Mouse (Mus musculus) kidney, embryonic 14.5 days (tissue): ENCODE data around the gene Lmntd1. TPM values are rescaled to one million over a fixed set of nuclear protein-coding genes. Genes with fewer than 3 reads are reported as not detected.

Experiments
- ATAC-seq: fragments of 200-750 bp; cut with Nextera tagmentation; 2 replicates; pipeline ENCODE4 v1.8.0; 2017; ENCODE audit warnings: moderate number of reproducible peaks, mild to moderate bottlenecking, moderate TSS enrichment, moderate library complexity; ENCODE audit not compliant: low FRiP score, low TSS enrichment
- H3K27ac ChIP-seq: fragments of 300-500 bp; sonication (generic); 2 replicates; pipeline ENCODE4 v1.5.1; 2014; ENCODE audit warnings: low read depth, mild to moderate bottlenecking, low read length, moderate library complexity, mixed read lengths
- H3K27me3 ChIP-seq: fragments of 300-500 bp; sonication (generic); 2 replicates; pipeline ENCODE4 v1.6.1; 2014; ENCODE audit warnings: mild to moderate bottlenecking, low read length; ENCODE audit not compliant: control insufficient read depth, insufficient read depth
- H3K36me3 ChIP-seq: fragments of 300-500 bp; sonication (generic); 2 replicates; pipeline ENCODE4 v1.6.1; 2014; ENCODE audit warnings: low read length, mixed read lengths; ENCODE audit not compliant: control insufficient read depth, insufficient read depth
- H3K4me1 ChIP-seq: fragments of 300-500 bp; sonication (generic); 2 replicates; pipeline ENCODE4 v1.6.1; 2014; ENCODE audit warnings: low read length, mixed read lengths; ENCODE audit not compliant: control insufficient read depth, insufficient read depth
- H3K4me2 ChIP-seq: fragments of 300-500 bp; sonication (generic); replicated peaks from 2 replicates; pipeline ENCODE4 v1.6.1; 2014; ENCODE audit warnings: low read depth, mild to moderate bottlenecking, low read length
- H3K4me3 ChIP-seq: fragments of 300-500 bp; sonication (generic); 2 replicates; pipeline ENCODE4 v1.5.1; 2014; ENCODE audit warnings: mild to moderate bottlenecking, low read length
- H3K9ac ChIP-seq: fragments of 300-500 bp; sonication (generic); 2 replicates; pipeline ENCODE4 v1.6.1; 2014; ENCODE audit warnings: low read depth, mild to moderate bottlenecking, low read length, moderate library complexity
- H3K9me3 ChIP-seq: fragments of 300-500 bp; sonication (generic); 2 replicates; pipeline ENCODE4 v1.6.1; 2016; ENCODE audit warnings: low read length; ENCODE audit not compliant: control insufficient read depth
- WGBS: fragments of 180-500 bp; shearing (Covaris S2); extraction: QIAGEN DNeasy Blood & Tissue Kit; methylation state at CpG from one replicate; pipeline ENCODE4 v1.1.7; 2014; 5-methylcytosine and 5-hydroxymethylcytosine counted together
- polyA plus RNA-seq: library from polyadenylated mRNA; unstranded; fragments of >200 nt; fragmentation: Nextera tagmentation; extraction: Ambion mirVana; gene quantifications from 2 replicates; pipeline ENCODE4 v1.2.1, GENCODE M21; 2014

Gene Lmntd1
- polyA plus RNA-seq, 1 experiment from 2014 or later = 2.0 TPM

- no peaks in the 10 kb centered on the region for H3K4me1 ChIP-seq
- no peaks in the 10 kb centered on the region for H3K36me3 ChIP-seq
- no peak overlapping the region for H3K9ac ChIP-seq
- no peak for ATAC-seq
- no peak overlapping the region for H3K4me2 ChIP-seq
- WGBS = 46% methylated on average over 6 of the region's 6 CpGs
- no peaks in the 10 kb centered on the region for H3K9me3 ChIP-seq
- no peak overlapping the region for H3K4me3 ChIP-seq
- no peaks in the 10 kb centered on the region for H3K27me3 ChIP-seq
- H3K27ac ChIP-seq = no peak overlapping the region
Observed at GRCm38 (mm10) chr6:145379175-145379574, 234.9 kb downstream of the Lmntd1 start.

GRCm38 (mm10) chr6:145378689-145379088 is 235.4 kb downstream of the Lmntd1 start:
- Histone ChIP-seq H3K4me1 (no peaks in the 10 kb centered on the region), H3K9ac (no peak overlapping the region), H3K9me3 (no peaks in the 10 kb centered on the region), H3K27ac (no peak overlapping the region), H3K4me2 (no peak overlapping the region), H3K4me3 (no peak overlapping the region), H3K36me3 (no peaks in the 10 kb centered on the region), H3K27me3 (no peaks in the 10 kb centered on the region)
- ATAC-seq = no peak
- WGBS = 59% methylated on average over 4 of the region's 4 CpGs

GRCm38 (mm10) chr6:145374372-145374771 is 239.7 kb downstream of the Lmntd1 start:
- Histone ChIP-seq H3K9ac (no peak overlapping the region), H3K27ac (no peak overlapping the region), H3K4me1 (peaks cover 5% of the 10 kb centered on the region; the same call in 1 of the 2 replicates), H3K4me2 (no peak overlapping the region), H3K4me3 (no peak overlapping the region), H3K36me3 (no peaks in the 10 kb centered on the region), H3K9me3 (no peaks in the 10 kb centered on the region), H3K27me3 (no peaks in the 10 kb centered on the region)
- ATAC-seq = no peak
- WGBS = 75% methylated on average over 2 of the region's 2 CpGs

GRCm38 (mm10) chr6:145373712-145374221 is 240.4 kb downstream of the Lmntd1 start:
- Histone ChIP-seq H3K27ac (no peak overlapping the region), H3K27me3 (no peaks in the 10 kb centered on the region), H3K36me3 (no peaks in the 10 kb centered on the region), H3K9me3 (no peaks in the 10 kb centered on the region), H3K4me1 (peaks cover 5% of the 10 kb centered on the region; the same call in 1 of the 2 replicates), H3K9ac (no peak overlapping the region), H3K4me2 (no peak overlapping the region), H3K4me3 (no peak overlapping the region)
- 22% methylated on average over 7 of the region's 7 CpGs for WGBS
- ATAC-seq = no peak

GRCm38 (mm10) chr6:145372066-145372465 is 242.1 kb downstream of the Lmntd1 start:
- Histone ChIP-seq H3K27me3 (no peaks in the 10 kb centered on the region), H3K9me3 (no peaks in the 10 kb centered on the region), H3K4me3 (no peak overlapping the region), H3K4me2 (no peak overlapping the region), H3K36me3 (no peaks in the 10 kb centered on the region), H3K9ac (no peak overlapping the region), H3K4me1 (peaks cover 5% of the 10 kb centered on the region; the same call in 1 of the 2 replicates), H3K27ac (no peak overlapping the region)
- 45% methylated on average over 2 of the region's 2 CpGs for WGBS
- no peak for ATAC-seq

GRCm38 (mm10) chr6:145371586-145371985 is 242.5 kb downstream of the Lmntd1 start:
- H3K27ac ChIP-seq = no peak overlapping the region
- peaks cover 5% of the 10 kb centered on the region; the same call in 1 of the 2 replicates for H3K4me1 ChIP-seq
- H3K9ac ChIP-seq = no peak overlapping the region
- no peaks in the 10 kb centered on the region for H3K27me3 ChIP-seq
- 76% methylated on average over 4 of the region's 4 CpGs for WGBS
- H3K4me3 ChIP-seq = no peak overlapping the region
- no peaks in the 10 kb centered on the region for H3K36me3 ChIP-seq
- ATAC-seq = no peak
- H3K9me3 ChIP-seq = no peaks in the 10 kb centered on the region
- no peak overlapping the region for H3K4me2 ChIP-seq

- Histone ChIP-seq H3K9ac (no peak overlapping the region), H3K4me2 (no peak overlapping the region), H3K4me1 (peaks cover 5% of the 10 kb centered on the region; the same call in 1 of the 2 replicates)
Observed at GRCm38 (mm10) chr6:145370302-145370701, 243.8 kb downstream of the Lmntd1 start.

GRCm38 (mm10) chr6:145369290-145369689 is 244.8 kb downstream of the Lmntd1 start:
- H3K4me1 ChIP-seq = peaks cover 5% of the 10 kb centered on the region; the same call in 1 of the 2 replicates
- no peak overlapping the region for H3K27ac ChIP-seq
- H3K9me3 ChIP-seq = no peaks in the 10 kb centered on the region
- H3K36me3 ChIP-seq = no peaks in the 10 kb centered on the region
- ATAC-seq = no peak
- H3K27me3 ChIP-seq = no peaks in the 10 kb centered on the region
- WGBS = 30% methylated on average over 4 of the region's 4 CpGs
- H3K4me2 ChIP-seq = no peak overlapping the region
- no peak overlapping the region for H3K9ac ChIP-seq
- H3K4me3 ChIP-seq = no peak overlapping the region

More at GRCm38 (mm10) chr6:145370302-145370701, 243.8 kb downstream of the Lmntd1 start:
- no peaks in the 10 kb centered on the region for H3K9me3 ChIP-seq
- no peak overlapping the region for H3K4me3 ChIP-seq
- no peaks in the 10 kb centered on the region for H3K27me3 ChIP-seq
- no peaks in the 10 kb centered on the region for H3K36me3 ChIP-seq
- 71% methylated on average over 3 of the region's 3 CpGs for WGBS
- no peak for ATAC-seq
- H3K27ac ChIP-seq = no peak overlapping the region

- Histone ChIP-seq H3K9ac (no peak overlapping the region), H3K4me1 (peaks cover 5% of the 10 kb centered on the region; the same call in 1 of the 2 replicates), H3K27ac (no peak overlapping the region), H3K4me3 (no peak overlapping the region), H3K36me3 (no peaks in the 10 kb centered on the region), H3K9me3 (no peaks in the 10 kb centered on the region), H3K4me2 (no peak overlapping the region), H3K27me3 (no peaks in the 10 kb centered on the region)
- no peak for ATAC-seq
- WGBS = 94% methylated on average over 11 of the region's 11 CpGs
Observed at GRCm38 (mm10) chr6:145366488-145366887, 247.6 kb downstream of the Lmntd1 start.
